12 mouse cellular contexts compared by ENCODE assay signal in the genomic region with DNA sequence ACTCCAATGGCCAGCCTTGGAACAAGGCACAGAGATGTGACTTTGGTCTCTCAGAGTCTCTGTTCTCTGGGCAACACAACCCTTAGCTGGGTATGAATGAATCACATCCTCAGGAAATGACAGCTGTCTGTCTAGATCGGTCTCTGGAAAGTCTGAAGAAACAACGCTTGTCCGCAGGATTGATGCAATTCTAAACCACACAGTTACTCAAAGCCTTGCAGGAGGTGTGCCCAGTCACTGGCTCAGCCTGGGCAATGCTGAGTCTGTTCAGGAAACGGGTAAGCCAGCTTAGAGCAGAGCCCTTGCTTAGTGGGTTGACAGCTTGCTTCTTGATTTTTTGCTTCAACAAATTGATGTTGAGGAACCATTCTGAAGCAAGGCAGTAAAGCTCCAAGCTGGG. TPM values are rescaled to one million over a fixed set of nuclear protein-coding genes. Genes with fewer than 3 reads are reported as not detected.
DNase-seq lines count a peak whose midpoint lies in the region; TF ChIP-seq lines count a peak whose summit lies in the region.
"Had no signal": no experiment of that assay in that cellular context is flagged by ENCODE, and none has a peak within 500 bp of the region (broad histone marks: within the 10 kb centered on the region; RNA-seq: fewer than 3 reads in every experiment).

No protein-coding gene starts in this region.

- no peaks in the 10 kb centered on the region for H3K79me2 ChIP-seq in heart, adult 2 months (replicated peaks; ENCODE audit: control insufficient read depth, insufficient read depth, low read length)

- H3K27me3 ChIP-seq in heart, adult 2 months (ENCODE audit: control insufficient read depth, insufficient read depth, low read length) = no peaks in the 10 kb centered on the region
- H3K27me3 ChIP-seq: forebrain, embryonic 12.5 days; heart, embryonic 12.5 days had no signal

- TF ChIP-seq CTCF in heart, adult 2 months (IDR thresholded peaks at IDR 0.05) = no peak

- no peak for TF ChIP-seq POLR2A in heart, adult 2 months (IDR thresholded peaks at IDR 0.05; ENCODE audit: insufficient read depth, low read depth, low read length)

- H3K4me3 ChIP-seq in heart, adult 2 months = no peak overlapping the region
- H3K4me3 ChIP-seq: forebrain, embryonic 12.5 days; heart, embryonic 12.5 days; layer of hippocampus, adult 2 months had no signal

- H3K27ac ChIP-seq in heart, adult 2 months = peak overlapping the region; percentile 36
- H3K27ac ChIP-seq: forebrain, embryonic 12.5 days; layer of hippocampus, adult 2 months had no signal

- intact Hi-C loops in heart, adult 2 months (cut with DNase I) = loop anchor here (5.0 kb wide), 1 partner anchor 89 kb away; no protein-coding TSS in a partner anchor
- intact Hi-C loops in heart, postnatal 14 days (cut with DNase I) = loop anchor here (10.0 kb wide), 1 partner anchor 51 kb away; the partner anchor contains the start of gene Nt5e

- TF ChIP-seq EP300 in heart, adult 2 months (IDR thresholded peaks at IDR 0.05; ENCODE audit: insufficient read depth, low read depth, low read length) = no peak

- 47% methylated on average over 4 of the region's 4 CpGs for WGBS in heart, adult 2 months

- no peak overlapping the region for H3K9ac ChIP-seq in heart, adult 2 months (ENCODE audit: low read depth, low read length)
- H3K9ac ChIP-seq: forebrain, embryonic 12.5 days; heart, embryonic 12.5 days had no signal

- no peak for DNase-seq in heart, adult 2 months
- DNase-seq in heart, postnatal 14 days = no peak
- peak; percentile 100 for DNase-seq in 416B (ENCODE audit: low read depth)
- peak; percentile 81 for DNase-seq in fibroblast of lung, adult 2 months (ENCODE audit: low read depth)
- peak; percentile 34 to 43 for DNase-seq in lung, postnatal 4 days
- DNase-seq in retina, postnatal 1 day = no peak
- no peak for DNase-seq in thymus, postnatal 0 days (ENCODE audit: low spot score)
- no peak for DNase-seq in layer of hippocampus, postnatal 36 days
- DNase-seq: thymus, adult 2 months had no signal

- no peaks in the 10 kb centered on the region for H3K36me3 ChIP-seq in heart, adult 2 months (ENCODE audit: control insufficient read depth, insufficient read depth, low read length)
- H3K36me3 ChIP-seq: forebrain, embryonic 12.5 days; heart, embryonic 12.5 days had no signal

- peaks cover 4% of the 10 kb centered on the region for H3K4me1 ChIP-seq in heart, adult 2 months (ENCODE audit: control insufficient read depth, insufficient read depth, low read length)
- H3K4me1 ChIP-seq: forebrain, embryonic 12.5 days had no signal

RNA-seq across cellular contexts. Expression of gene Nt5e, which starts 53.7 kb away (rescaled TPM):
- total RNA-seq in heart, adult 2 months (2021) = 10 to 100 TPM; 13.4 to 15.5 TPM
- 8.1 and 11.1 TPM in 2 replicates for polyA plus RNA-seq in heart, adult 2 months (2012; rRNA removed)
- 10 to 100 TPM; 15.1 to 15.5 TPM for total RNA-seq in heart, postnatal 14 days (2021)
- 1.2 and 1.5 TPM in 2 replicates for polyA plus RNA-seq in thymus, postnatal 0 days (2015; fragmentation: Nextera tagmentation; extraction: Ambion mirVana)
- 1 to 10 TPM; 2.7 to 3.4 TPM for total RNA-seq in layer of hippocampus, postnatal 36 days (2021)

Comparison
In these comparisons a context has a peak if more than half of its experiments do, and no peak if none do; other contexts are left out.
1. DNase-seq: peak in 416B (single experiment), fibroblast of lung, adult 2 months (single experiment) and lung, postnatal 4 days (2 of 2); none in heart, adult 2 months (0 of 2), heart, postnatal 14 days (0 of 2), retina, postnatal 1 day (single experiment), thymus, postnatal 0 days (single experiment) and layer of hippocampus, postnatal 36 days (0 of 2).